ENCODE assay signal across 24 mouse cellular contexts in the genomic region with DNA sequence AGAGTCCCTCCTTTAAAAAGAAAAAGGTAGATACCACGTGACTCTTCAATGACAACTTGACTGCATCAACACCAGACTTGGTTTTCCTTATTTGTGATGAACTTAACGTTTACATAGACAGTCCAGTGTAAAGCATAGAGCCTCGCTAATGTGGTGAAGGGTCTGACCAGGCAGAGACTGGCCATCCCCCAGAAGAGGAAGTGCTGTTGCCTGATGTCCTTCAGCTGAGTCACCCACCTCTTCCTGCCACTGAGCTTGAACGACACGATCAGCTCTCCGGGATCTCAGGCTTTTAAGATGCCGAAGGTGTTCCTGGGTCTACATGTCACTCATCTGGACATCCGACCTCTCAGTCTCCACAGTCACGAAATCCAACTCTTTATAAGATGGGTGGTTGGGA.
DNase-seq lines count a peak whose midpoint lies in the region; ATAC-seq lines count a peak whose summit lies in the region.
"Had no signal": no experiment of that assay in that cellular context is flagged by ENCODE, and none has a peak within 500 bp of the region (broad histone marks: within the 10 kb centered on the region; RNA-seq: fewer than 3 reads in every experiment).

No protein-coding gene starts in this region.

- H3K4me2 ChIP-seq in kidney, embryonic 15.5 days = no peak overlapping the region
- H3K4me2 ChIP-seq: embryonic facial prominence, embryonic 13.5 days; embryonic facial prominence, embryonic 15.5 days; forebrain, embryonic 12.5 days had no signal

- H3K27me3 ChIP-seq in megakaryocyte, embryonic 14.5 days (replicated peaks) = peaks cover 42% of the 10 kb centered on the region
- no peaks in the 10 kb centered on the region for H3K27me3 ChIP-seq in kidney, embryonic 15.5 days
- H3K27me3 ChIP-seq: embryonic facial prominence, embryonic 13.5 days; embryonic facial prominence, embryonic 15.5 days had no signal

- peaks cover 91% of the 10 kb centered on the region for H3K4me1 ChIP-seq in megakaryocyte, embryonic 14.5 days
- no peaks in the 10 kb centered on the region for H3K4me1 ChIP-seq in kidney, embryonic 15.5 days
- H3K4me1 ChIP-seq: forebrain, embryonic 12.5 days had no signal

- peak; percentile 74 for ATAC-seq in granulocyte monocyte progenitor cell, adult 5-6 weeks (replicated peaks; ENCODE audit: poor library complexity, severe bottlenecking)
- ATAC-seq in kidney, embryonic 15.5 days (replicated peaks; ENCODE audit: low FRiP score) = no peak
- ATAC-seq: forebrain, embryonic 14.5 days; forebrain, embryonic 16.5 days had no signal

- H3K36me3 ChIP-seq in megakaryocyte, embryonic 14.5 days (replicated peaks; ENCODE audit: low read length) = no peaks in the 10 kb centered on the region
- no peaks in the 10 kb centered on the region for H3K36me3 ChIP-seq in kidney, embryonic 15.5 days
- H3K36me3 ChIP-seq: embryonic facial prominence, embryonic 13.5 days; embryonic facial prominence, embryonic 15.5 days; forebrain, embryonic 10.5 days; forebrain, embryonic 12.5 days had no signal

- H3K9me3 ChIP-seq in megakaryocyte, embryonic 14.5 days = no peaks in the 10 kb centered on the region
- no peaks in the 10 kb centered on the region for H3K9me3 ChIP-seq in kidney, embryonic 15.5 days (replicated peaks)
- H3K9me3 ChIP-seq: embryonic facial prominence, embryonic 13.5 days; embryonic facial prominence, embryonic 15.5 days; forebrain, embryonic 10.5 days; forebrain, embryonic 12.5 days had no signal

- no peak overlapping the region for H3K27ac ChIP-seq in kidney, embryonic 15.5 days
- H3K27ac ChIP-seq: embryonic facial prominence, embryonic 13.5 days; embryonic facial prominence, embryonic 15.5 days; forebrain, embryonic 10.5 days; forebrain, embryonic 12.5 days had no signal

- WGBS in kidney, embryonic 15.5 days = 75% methylated on average over 9 of the region's 9 CpGs

- peak overlapping the region; percentile 78 for H3K4me3 ChIP-seq in megakaryocyte, embryonic 14.5 days (replicated peaks)
- H3K4me3 ChIP-seq in kidney, embryonic 15.5 days (replicated peaks) = no peak overlapping the region
- H3K4me3 ChIP-seq: embryonic facial prominence, embryonic 13.5 days; embryonic facial prominence, embryonic 15.5 days; erythroblast, embryonic 14.5 days; forebrain, embryonic 10.5 days; forebrain, embryonic 12.5 days had no signal

- H3K9ac ChIP-seq in kidney, embryonic 15.5 days = no peak overlapping the region
- H3K9ac ChIP-seq: embryonic facial prominence, embryonic 13.5 days; embryonic facial prominence, embryonic 15.5 days; forebrain, embryonic 12.5 days had no signal

- peak; percentile 74 for DNase-seq in heart, adult 11 months
- no peak for DNase-seq in heart, adult 18-20 months
- DNase-seq in cerebellum, postnatal 4 days (ENCODE audit: low spot score in 2 of 2) = no peak
- no peak for DNase-seq in kidney, adult 18-20 months
- DNase-seq: adrenal gland, adult 2 months; adrenal gland, postnatal 10 days; adrenal gland, postnatal 25 days; cerebellum, adult 11 months; cerebellum, adult 18-20 months; cerebellum, adult 8-10 months; cerebellum, adult 9-11 months; cerebellum, postnatal 14 days; cerebellum, postnatal 36 days; embryo, embryonic 11 days had no signal
